Comparison of ENCODE assay signal across 26 mouse cellular contexts in the genomic region with DNA sequence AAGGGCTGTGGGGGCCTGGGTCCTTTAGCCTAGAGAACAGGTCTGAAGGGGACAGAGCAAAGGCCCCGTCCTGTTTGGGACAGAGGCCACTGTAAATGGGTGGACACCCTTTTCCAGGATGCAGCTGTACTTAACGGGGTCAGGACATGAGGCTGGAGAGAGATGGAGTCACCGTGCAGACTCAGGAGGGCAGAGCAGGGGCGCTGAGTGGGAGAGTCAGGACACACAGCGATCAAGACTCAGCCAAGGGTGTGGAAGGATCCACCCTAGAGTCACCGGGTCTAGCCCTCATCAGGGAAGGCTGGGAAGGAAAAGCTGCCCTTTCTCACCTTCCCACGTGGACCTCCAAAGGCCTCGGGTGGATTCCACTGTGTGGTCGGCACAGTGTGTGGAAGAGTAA.
"Had no signal": no experiment of that assay in that cellular context is flagged by ENCODE, and none has a peak within 500 bp of the region (broad histone marks: within the 10 kb centered on the region; RNA-seq: fewer than 3 reads in every experiment).

No protein-coding gene starts in this region.

- DNase-seq: gastrocnemius, postnatal 14 days; gastrocnemius, postnatal 36 days; heart, postnatal 14 days; heart, postnatal 36 days; kidney, adult 11 months; kidney, adult 2 months; kidney, adult 9 months; kidney, postnatal 14 days; kidney, postnatal 36 days; layer of hippocampus, adult 9-11 months; layer of hippocampus, postnatal 36 days; left cerebral cortex, postnatal 4 days; liver, embryonic 13.5 days had no signal

- H3K4me1 ChIP-seq: heart, embryonic 13.5 days; heart, embryonic 15.5 days; hindbrain, embryonic 12.5 days; kidney, embryonic 15.5 days; limb, embryonic 13.5 days; limb, embryonic 15.5 days; liver, embryonic 13.5 days had no signal

- H3K4me3 ChIP-seq: heart, embryonic 13.5 days; heart, embryonic 15.5 days; hindbrain, embryonic 12.5 days; kidney, embryonic 15.5 days; limb, embryonic 13.5 days; limb, embryonic 15.5 days; liver, embryonic 13.5 days; liver, embryonic 15.5 days had no signal

- H3K36me3 ChIP-seq: heart, embryonic 13.5 days; heart, embryonic 15.5 days; hindbrain, embryonic 12.5 days; kidney, embryonic 15.5 days; limb, embryonic 13.5 days; limb, embryonic 15.5 days; liver, embryonic 13.5 days; liver, embryonic 15.5 days had no signal

- H3K4me2 ChIP-seq: heart, embryonic 11.5 days; heart, embryonic 13.5 days; heart, embryonic 15.5 days; hindbrain, embryonic 12.5 days; hindbrain, embryonic 14.5 days; kidney, embryonic 15.5 days; limb, embryonic 13.5 days; limb, embryonic 15.5 days; liver, embryonic 11.5 days; liver, embryonic 13.5 days; liver, embryonic 15.5 days had no signal

- H3K9ac ChIP-seq: heart, embryonic 13.5 days; heart, embryonic 15.5 days; hindbrain, embryonic 12.5 days; hindbrain, embryonic 14.5 days; kidney, embryonic 15.5 days; limb, embryonic 13.5 days; limb, embryonic 15.5 days; liver, embryonic 13.5 days; liver, embryonic 15.5 days had no signal

- H3K9me3 ChIP-seq: heart, embryonic 13.5 days; heart, embryonic 15.5 days; hindbrain, embryonic 12.5 days; kidney, embryonic 15.5 days; limb, embryonic 13.5 days; limb, embryonic 15.5 days; liver, embryonic 13.5 days; liver, embryonic 15.5 days had no signal

- H3K27ac ChIP-seq: heart, embryonic 13.5 days; heart, embryonic 15.5 days; hindbrain, embryonic 12.5 days; hindbrain, embryonic 14.5 days; kidney, embryonic 15.5 days; kidney, postnatal 0 days; limb, embryonic 13.5 days; limb, embryonic 15.5 days; liver, embryonic 13.5 days; liver, embryonic 15.5 days had no signal

- ATAC-seq: hindbrain, embryonic 16.5 days; intestine, embryonic 16.5 days had no signal
